Comparison of ENCODE assay signal across 20 mouse cellular contexts in the genomic region with DNA sequence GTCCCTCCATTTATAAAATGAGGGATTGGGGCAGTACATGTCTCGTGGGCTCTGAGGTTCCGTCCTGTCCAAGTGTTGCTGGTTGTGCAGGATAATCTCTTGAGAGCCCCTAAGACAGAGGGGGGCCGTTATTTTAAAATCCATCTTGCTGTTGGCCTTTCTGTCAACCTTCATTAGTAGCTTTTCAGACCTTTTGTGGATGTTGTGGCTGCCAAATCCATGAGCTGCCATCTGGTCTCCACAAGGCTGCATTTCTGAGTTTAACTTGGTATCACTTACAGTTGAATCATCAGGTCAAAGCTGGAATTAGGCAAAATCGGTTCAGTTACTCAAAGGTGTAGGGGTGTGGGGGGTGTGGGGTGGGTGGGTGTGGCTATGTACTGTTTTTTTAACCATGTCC. TPM values are rescaled to one million over a fixed set of nuclear protein-coding genes. Genes with fewer than 3 reads are reported as not detected.
DNase-seq lines count a peak whose midpoint lies in the region; ATAC-seq and TF ChIP-seq lines count a peak whose summit lies in the region.
"Had no signal": no experiment of that assay in that cellular context is flagged by ENCODE, and none has a peak within 500 bp of the region (broad histone marks: within the 10 kb centered on the region; RNA-seq: fewer than 3 reads in every experiment).

No protein-coding gene starts in this region.

- peak overlapping the region; percentile 75 for H3K4me3 ChIP-seq in gastrocnemius, adult 2 months
- no peak overlapping the region for H3K4me3 ChIP-seq in kidney, embryonic 14.5 days (ENCODE audit: low read length)
- H3K4me3 ChIP-seq: embryonic facial prominence, embryonic 15.5 days; forebrain, embryonic 10.5 days; heart, embryonic 10.5 days; kidney, embryonic 15.5 days; limb, embryonic 12.5 days; liver, embryonic 13.5 days had no signal

- ATAC-seq in kidney, embryonic 14.5 days (ENCODE audit: low FRiP score, low TSS enrichment) = no peak

- WGBS in kidney, embryonic 14.5 days = 79% methylated on average over 4 of the region's 4 CpGs

- H3K27me3 ChIP-seq in kidney, embryonic 14.5 days (ENCODE audit: control insufficient read depth, insufficient read depth, low read length) = no peaks in the 10 kb centered on the region
- H3K27me3 ChIP-seq: embryonic facial prominence, embryonic 15.5 days; kidney, embryonic 15.5 days; limb, embryonic 12.5 days had no signal

- H3K9ac ChIP-seq in kidney, embryonic 14.5 days (ENCODE audit: low read depth, low read length) = no peak overlapping the region
- H3K9ac ChIP-seq: embryonic facial prominence, embryonic 15.5 days; hindbrain, embryonic 14.5 days; kidney, embryonic 15.5 days; limb, embryonic 12.5 days; liver, embryonic 13.5 days; lung, embryonic 14.5 days had no signal

- no peak for DNase-seq in gastrocnemius, adult 2 months
- no peak for DNase-seq in gastrocnemius, adult 18-20 months (ENCODE audit: low spot score)
- peak; percentile 90 for DNase-seq in brain, adult 2 months (ENCODE audit: low read depth, low spot score)
- peak; percentile 59 for DNase-seq in cerebellum, adult 8-10 months
- peak; percentile 26 for DNase-seq in retina, embryonic 14.5 days (ENCODE audit: low spot score)
- no peak for DNase-seq in gastrocnemius, postnatal 4 days (ENCODE audit: low spot score in 2 of 2)
- DNase-seq: adrenal gland, postnatal 36 days; B cell, adult 2 months; layer of hippocampus, adult 9-11 months; liver, embryonic 13.5 days; lung, embryonic 14.5 days; lung, postnatal 4 days; thymus, postnatal 4 days had no signal

- TF ChIP-seq CTCF in gastrocnemius, adult 2 months (IDR thresholded peaks at IDR 0.05) = no peak

- H3K9me3 ChIP-seq in kidney, embryonic 14.5 days (ENCODE audit: control insufficient read depth, low read length) = no peaks in the 10 kb centered on the region; the same call in 1 of the 2 replicates
- H3K9me3 ChIP-seq: embryonic facial prominence, embryonic 15.5 days; forebrain, embryonic 10.5 days; heart, embryonic 10.5 days; kidney, embryonic 15.5 days; limb, embryonic 12.5 days; liver, embryonic 13.5 days had no signal

- H3K27ac ChIP-seq in gastrocnemius, adult 2 months = peak overlapping the region; percentile 97
- no peak overlapping the region for H3K27ac ChIP-seq in kidney, embryonic 14.5 days (ENCODE audit: low read depth, low read length)
- H3K27ac ChIP-seq: embryonic facial prominence, embryonic 15.5 days; heart, embryonic 10.5 days; hindbrain, embryonic 14.5 days; kidney, embryonic 15.5 days; limb, embryonic 12.5 days; liver, embryonic 13.5 days had no signal

- intact Hi-C loops in gastrocnemius, adult 2 months (cut with DNase I) = loop anchor here (2.0 to 5.0 kb wide), 2 partner anchors 15 to 44 kb away; no protein-coding TSS in a partner anchor

- H3K4me2 ChIP-seq in kidney, embryonic 14.5 days (replicated peaks; ENCODE audit: low read depth, low read length) = no peak overlapping the region
- H3K4me2 ChIP-seq: embryonic facial prominence, embryonic 15.5 days; hindbrain, embryonic 14.5 days; kidney, embryonic 15.5 days; limb, embryonic 12.5 days; liver, embryonic 13.5 days; lung, embryonic 14.5 days had no signal

- no peaks in the 10 kb centered on the region for H3K4me1 ChIP-seq in kidney, embryonic 14.5 days (ENCODE audit: control insufficient read depth, insufficient read depth, low read length)
- H3K4me1 ChIP-seq: liver, embryonic 13.5 days had no signal

- no peaks in the 10 kb centered on the region for H3K36me3 ChIP-seq in kidney, embryonic 14.5 days (ENCODE audit: control insufficient read depth, insufficient read depth, low read length)
- H3K36me3 ChIP-seq: embryonic facial prominence, embryonic 15.5 days; forebrain, embryonic 10.5 days; heart, embryonic 10.5 days; kidney, embryonic 15.5 days; limb, embryonic 12.5 days; liver, embryonic 13.5 days had no signal

RNA-seq across cellular contexts. Expression of a gene that starts 19.6 kb away (rescaled TPM):
- 10 to 100 TPM; 28.6 to 33.8 TPM for total RNA-seq in gastrocnemius, adult 2 months (2021)
- total RNA-seq in gastrocnemius, adult 18-20 months (2021) = 10 to 100 TPM; 28.4 to 29.0 TPM
- 228 and 242 TPM in 2 replicates for polyA plus RNA-seq in kidney, embryonic 14.5 days (2014; fragmentation: Nextera tagmentation; extraction: Ambion mirVana)
- total RNA-seq in gastrocnemius, postnatal 4 days (2021) = 10 to 100 TPM; 50.4 to 56.2 TPM

RNA-seq across cellular contexts. Expression of a gene that starts 23.9 kb away (rescaled TPM):
- total RNA-seq in gastrocnemius, adult 2 months (2021) = 100 to 1,000 TPM; 515 to 576 TPM
- total RNA-seq in gastrocnemius, adult 18-20 months (2021) = 100 to 1,000 TPM; 414 to 460 TPM
- 24.4 and 41.5 TPM in 2 replicates for polyA plus RNA-seq in kidney, embryonic 14.5 days (2014; fragmentation: Nextera tagmentation; extraction: Ambion mirVana)
- total RNA-seq in gastrocnemius, postnatal 4 days (2021) = 100 to 1,000 TPM; 171 to 202 TPM

RNA-seq across cellular contexts. Expression of a gene that starts 33.2 kb away (rescaled TPM):
- 10 to 100 TPM; 36.0 to 36.6 TPM for total RNA-seq in gastrocnemius, adult 2 months (2021)
- 10 to 100 TPM; 37.1 to 39.8 TPM for total RNA-seq in gastrocnemius, adult 18-20 months (2021)
- polyA plus RNA-seq in kidney, embryonic 14.5 days (2014; fragmentation: Nextera tagmentation; extraction: Ambion mirVana) = 74.1 and 75.4 TPM in 2 replicates
- 10 to 100 TPM; 32.0 to 35.1 TPM for total RNA-seq in gastrocnemius, postnatal 4 days (2021)

Comparison
In these comparisons a context has a peak if more than half of its experiments do, and no peak if none do; other contexts are left out.
1. DNase-seq: peak in brain, adult 2 months (single experiment), cerebellum, adult 8-10 months (single experiment) and retina, embryonic 14.5 days (single experiment); none in gastrocnemius, adult 2 months (single experiment), gastrocnemius, adult 18-20 months (single experiment) and gastrocnemius, postnatal 4 days (0 of 2).